Mouse (Mus musculus) mature B cell (primary cell): ENCODE measurements around the gene Dppa5a.
"Not testable (repeated sequence)": the region's sequence is repeated elsewhere in the genome, so short reads cannot be mapped to it uniquely, and the experiment has no call there.

ENCODE experiments used
- in situ Hi-C: fragments of 300-500 bp; cut with MboI; formaldehyde crosslinking; loops from 2 replicates; pipeline ENCODE4 v1.14.3; 2019

The Dppa5a gene

DNA sequence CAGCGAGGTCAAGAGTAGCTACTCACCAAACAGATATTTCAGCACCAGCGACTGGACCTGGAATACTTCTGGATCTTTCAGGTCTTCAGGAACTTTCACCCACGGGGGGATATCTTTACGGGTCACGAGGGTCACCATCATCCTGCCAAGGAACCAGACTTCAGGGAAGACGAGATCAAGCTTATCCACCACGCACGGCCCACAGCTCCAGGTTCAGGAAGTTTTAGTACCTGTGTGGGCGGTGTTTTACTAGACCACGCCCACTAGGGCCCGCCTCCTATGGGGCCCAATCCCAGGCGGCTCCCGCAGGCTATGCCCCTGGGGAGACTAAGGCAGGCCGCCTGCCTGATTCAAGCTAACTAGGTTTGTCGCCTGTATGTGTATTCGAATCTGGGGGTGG is at the start of gene Dppa5a:
Dppa5a (minus strand) TSS at position 219 of the 400 bp plus-strand sequence.
- in situ Hi-C loops: not testable (repeated sequence)

- in situ Hi-C loops: no loop called here
These were observed 33.6 kb upstream of the Dppa5a start for GRCm38 (mm10) chr9:78401596-78401995.

DNA sequence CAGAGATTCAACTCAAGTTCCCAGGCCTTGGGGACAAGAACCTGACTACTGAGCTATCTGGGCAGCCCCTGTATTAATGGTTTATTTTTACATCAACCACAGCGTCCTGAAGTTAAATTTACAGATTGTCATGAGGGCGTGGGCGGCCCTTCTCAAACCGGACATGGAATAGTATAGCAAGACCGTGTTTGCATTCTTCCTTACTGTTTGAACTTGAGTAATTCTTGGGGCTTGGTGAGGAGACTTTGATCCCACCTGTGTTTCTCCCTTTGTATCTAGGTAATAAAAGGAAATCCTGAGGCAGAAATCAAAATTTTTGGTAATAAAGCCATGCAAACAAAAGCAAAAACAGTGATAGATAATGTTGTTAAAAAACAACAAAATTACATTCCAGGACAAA is 32.6 kb upstream of the Dppa5a start:
- in situ Hi-C loops: no loop called here

GRCm38 (mm10) chr9:78396517-78396916 is 28.5 kb upstream of the Dppa5a start:
- in situ Hi-C loops: no loop called here

DNA sequence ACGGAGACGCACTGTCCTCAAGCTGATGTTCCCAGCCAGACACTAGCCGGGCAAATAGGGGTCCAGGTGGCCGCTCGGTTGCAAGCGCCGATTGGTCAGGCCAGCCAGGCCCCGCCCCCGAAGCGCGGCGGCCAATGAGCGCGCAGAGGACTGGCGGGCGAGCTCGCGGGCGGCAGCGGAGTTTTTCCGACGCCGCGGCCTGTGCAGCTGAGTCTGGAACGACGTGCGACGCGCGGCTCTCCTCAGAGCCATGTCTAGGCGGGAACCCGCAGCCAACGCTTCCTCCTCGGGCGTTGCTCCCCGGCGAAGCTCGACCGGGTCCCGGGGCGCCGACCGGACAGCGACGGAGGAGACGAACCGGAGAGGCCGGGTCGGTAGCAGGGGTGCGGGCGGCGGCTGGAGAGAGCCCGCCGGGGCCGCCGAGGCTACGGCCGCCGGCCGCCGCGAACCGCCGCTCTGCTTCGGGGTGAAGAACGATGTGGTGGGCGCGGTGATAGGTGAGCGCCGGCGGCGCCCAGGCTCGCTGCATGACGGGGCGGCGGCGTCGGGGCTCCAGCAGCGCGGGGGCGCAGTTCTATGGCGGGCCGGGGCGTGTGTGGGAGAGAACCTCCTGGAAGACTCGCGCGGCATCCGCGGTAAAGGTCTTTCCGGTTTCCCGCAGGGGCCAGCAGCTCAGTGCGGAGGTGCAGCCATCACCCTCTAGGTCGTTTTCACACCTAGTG is 27.8 kb upstream of the Dppa5a start, which contains the start of gene Ddx43:
Ddx43 (plus strand) TSS at position 148 of the 722 bp plus-strand sequence.
- in situ Hi-C loops: no loop called here

DNA sequence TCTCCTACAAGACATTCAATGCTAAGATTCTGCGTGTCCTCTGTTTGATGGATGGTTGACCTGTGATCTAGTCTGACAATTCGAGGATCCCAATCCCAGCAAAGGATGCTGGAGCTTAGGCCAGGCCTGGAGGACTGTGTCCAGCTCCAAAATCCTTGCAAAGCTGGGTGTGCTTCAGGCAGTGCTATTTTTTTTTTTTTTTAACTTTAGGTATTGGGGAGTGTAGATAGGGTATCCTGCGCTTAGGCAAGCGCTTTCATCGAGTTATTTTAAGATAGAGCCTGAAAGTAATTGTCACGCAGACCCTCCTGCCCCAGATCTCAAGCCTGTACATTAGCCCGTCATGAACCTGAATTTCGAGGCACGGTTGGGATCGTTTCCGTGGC is 27.3 kb upstream of the Dppa5a start:
- in situ Hi-C loops: no loop called here

DNA sequence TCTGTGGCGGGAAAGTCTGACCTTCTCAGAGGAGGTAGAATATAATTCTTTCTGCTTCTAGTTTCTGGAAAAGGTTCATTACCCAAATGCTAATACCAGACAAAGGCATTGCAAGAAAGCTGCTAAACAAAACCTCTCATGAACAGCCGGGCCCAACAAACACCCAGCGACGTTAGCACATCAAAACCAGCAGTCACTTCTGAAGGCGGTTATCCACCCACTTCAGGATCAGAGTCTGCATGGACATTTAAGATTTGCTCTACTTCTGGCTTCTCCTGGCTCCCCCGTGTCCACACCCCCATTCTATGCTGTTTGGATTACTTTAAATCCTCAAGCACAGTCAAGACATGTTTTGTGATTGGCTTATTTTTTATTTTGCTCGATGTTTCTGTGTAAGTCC is 26.6 kb upstream of the Dppa5a start:
- in situ Hi-C loops: no loop called here

- in situ Hi-C loops: no loop called here
These were observed 25.8 kb upstream of the Dppa5a start for GRCm38 (mm10) chr9:78393741-78394140.

DNA sequence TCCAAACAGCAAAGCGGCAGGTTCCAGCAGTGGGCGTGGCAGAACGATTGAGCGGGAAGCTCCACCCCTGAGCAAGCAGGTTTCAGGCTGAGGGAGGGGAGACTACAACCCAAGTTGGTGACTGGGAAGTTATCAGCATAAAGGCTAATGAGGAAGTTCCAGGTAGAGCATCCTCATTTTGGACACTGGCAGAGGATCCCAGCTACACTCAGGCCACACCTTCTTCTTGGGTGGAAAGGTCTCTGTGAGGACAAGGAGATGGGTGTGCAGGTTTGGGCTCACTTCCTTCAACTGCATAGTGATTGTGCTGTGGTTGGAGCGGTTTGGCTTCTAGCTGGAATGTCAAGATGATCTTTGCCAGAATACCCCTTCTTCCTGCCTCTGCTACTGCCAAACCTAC is 22.0 kb upstream of the Dppa5a start:
- in situ Hi-C loops: no loop called here

DNA sequence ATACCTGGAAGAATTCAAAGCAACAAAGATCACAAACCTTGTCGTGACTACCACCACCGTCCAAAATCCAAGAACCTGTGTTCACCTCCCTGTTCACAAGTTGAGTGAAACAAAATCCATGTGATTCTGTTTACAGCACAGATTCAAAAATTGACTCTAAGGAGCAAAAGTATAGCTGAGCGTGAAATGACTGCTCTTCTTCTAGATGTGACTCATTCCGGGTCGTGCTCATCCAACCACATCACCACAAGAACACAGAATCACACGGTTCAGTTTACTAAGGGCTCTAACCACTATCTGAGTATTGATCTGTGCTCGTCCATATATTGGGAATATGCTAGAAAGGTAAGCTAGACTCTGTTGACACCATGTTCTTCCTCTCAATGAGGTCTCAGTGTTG is 19.0 kb upstream of the Dppa5a start:
- in situ Hi-C loops: no loop called here

DNA sequence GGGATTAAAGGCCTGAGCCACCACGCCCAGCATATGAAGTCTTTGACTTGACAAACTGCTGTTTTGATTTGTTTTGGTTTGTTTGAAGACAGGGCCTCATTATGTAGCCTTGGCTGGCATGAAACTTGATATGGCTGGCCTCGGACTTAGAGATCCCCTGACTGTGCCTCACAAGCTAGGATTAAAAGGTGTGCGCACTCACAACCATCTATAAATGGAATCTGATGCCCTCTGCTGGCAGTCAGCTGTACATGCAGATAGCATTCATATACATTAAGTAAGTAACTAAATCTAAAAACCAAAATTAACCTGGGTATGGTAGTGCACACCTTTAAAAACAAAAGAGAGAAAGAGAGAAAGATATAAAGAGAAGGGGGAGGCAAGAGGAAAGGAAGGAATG is 17.9 kb upstream of the Dppa5a start:
- in situ Hi-C loops: no loop called here

DNA sequence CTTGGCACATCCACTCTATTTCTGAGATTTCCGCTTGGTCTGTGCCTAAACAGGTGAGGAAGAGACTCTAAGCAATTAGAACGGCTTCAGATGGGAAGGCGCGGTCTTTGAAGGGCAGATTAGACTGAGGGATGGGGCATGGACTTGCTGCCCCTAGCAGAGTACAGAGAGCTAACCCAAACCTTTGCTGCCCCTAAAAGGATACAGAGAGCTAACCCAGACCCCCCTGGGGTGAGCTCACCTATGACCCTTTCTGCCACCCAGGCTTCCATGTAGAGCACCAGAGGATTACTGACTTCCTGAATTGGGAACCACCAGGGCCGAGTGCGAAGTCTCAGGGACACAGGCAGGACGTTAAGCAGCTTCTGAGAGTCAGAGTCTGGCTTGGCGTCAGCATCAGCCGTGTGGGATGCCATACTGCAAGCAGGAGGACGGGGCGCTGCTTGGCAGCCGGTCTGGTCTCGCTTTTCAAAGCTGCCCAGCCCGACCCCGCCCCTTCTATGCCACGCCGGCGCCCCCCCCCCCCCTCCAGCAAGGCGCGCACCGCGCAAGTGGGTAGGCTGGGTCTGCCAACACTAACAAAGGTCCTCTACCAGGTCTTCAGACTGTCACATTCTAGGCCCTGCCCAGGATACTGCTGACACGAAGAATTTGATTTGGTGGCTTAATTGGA is 10.3 kb upstream of the Dppa5a start, which contains the start of gene Ooep:
Ooep (minus strand) TSS at position 613 of the 673 bp plus-strand sequence.
- in situ Hi-C loops: no loop called here

DNA sequence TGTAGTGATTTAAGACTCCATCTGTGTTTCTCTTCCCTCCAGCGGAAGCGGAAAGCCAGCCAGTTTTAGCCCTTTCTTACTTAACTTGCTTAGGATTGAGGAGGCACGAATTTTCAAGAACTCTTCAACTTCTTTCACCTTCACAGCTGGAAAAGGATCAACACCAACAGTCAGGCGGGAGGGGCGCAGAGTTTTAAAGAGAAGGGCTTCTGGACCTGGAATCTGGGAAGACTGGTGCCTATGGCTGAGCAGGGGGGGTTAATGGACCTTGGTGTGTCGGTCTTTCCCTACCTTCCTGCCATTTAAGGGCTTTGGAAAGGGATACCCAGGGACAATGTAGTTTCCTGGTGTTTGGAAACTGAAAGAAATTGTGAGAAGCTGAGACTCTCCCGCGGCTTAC is 9.6 kb upstream of the Dppa5a start:
- in situ Hi-C loops: no loop called here

- in situ Hi-C loops: no loop called here
These were observed 7.5 kb upstream of the Dppa5a start for GRCm38 (mm10) chr9:78375486-78375885.

DNA sequence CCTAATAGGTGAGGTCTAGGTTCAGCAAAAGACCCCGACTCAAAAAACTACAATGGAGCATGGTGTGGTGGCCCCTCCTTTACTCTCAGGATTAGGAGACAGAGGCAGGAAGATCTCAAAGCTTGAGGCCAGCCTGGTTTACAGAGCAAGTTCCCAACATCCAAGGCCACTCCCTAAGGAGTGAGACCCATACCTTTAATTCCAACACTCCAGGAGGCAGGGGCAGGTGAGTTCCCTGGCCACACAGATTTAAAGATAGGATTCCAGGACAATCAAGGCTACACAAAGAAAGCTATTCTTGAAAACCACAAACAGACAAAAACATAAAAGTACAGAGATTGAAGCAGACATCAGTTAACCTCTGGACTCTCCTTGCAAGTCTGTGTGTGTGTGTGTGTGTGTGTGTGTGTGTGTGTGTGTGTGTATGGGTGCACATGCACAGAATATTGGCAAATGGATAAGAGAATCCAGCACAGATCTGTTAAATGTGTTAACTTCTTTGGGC is 7.0 kb upstream of the Dppa5a start:
- in situ Hi-C loops: no loop called here

DNA sequence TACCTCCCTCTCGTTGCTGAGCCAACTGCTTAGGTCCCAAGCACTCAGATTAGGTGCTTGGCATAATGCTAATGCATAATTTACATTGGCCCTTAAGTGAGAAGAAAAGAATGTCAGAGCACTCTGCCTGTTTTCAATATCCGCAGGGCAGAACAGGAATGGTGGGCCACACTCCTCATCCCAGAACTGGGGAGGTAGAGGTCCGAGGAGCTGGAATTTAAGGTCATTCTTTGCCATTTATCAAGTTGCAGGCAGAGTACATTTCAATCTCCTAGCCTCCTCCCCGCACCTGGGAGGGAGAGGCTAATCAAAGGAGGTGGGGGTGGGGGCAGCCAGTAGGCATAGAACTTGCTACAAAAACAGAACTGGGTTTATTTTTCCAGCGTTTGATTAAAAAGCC is 6.4 kb upstream of the Dppa5a start:
- in situ Hi-C loops: no loop called here

- in situ Hi-C loops: no loop called here
These were observed 5.0 kb upstream of the Dppa5a start for GRCm38 (mm10) chr9:78372827-78373504.

GRCm38 (mm10) chr9:78371441-78371840 is 3.5 kb upstream of the Dppa5a start:
- in situ Hi-C loops: no loop called here

DNA sequence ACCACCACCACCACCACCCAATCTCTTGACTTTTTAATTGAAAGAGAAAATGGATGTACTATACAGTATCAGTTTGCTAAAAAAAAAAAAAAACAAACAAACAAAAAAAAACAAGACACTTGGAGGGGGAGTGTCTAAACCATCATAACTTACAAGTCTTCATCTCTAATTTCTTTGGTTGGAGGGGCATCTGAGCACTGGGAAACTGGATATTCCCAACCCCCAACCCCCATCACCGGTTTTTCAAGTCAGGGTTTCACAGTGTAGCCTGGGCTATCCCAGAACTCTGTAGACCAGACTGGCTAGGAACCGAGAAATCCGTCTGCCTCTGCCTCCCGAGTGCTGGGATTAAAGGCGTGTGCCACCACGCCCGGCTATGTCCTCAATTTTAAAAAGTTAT is 1.8 kb upstream of the Dppa5a start:
- in situ Hi-C loops: no loop called here

GRCm38 (mm10) chr9:78369349-78369748 is 1.4 kb upstream of the Dppa5a start:
- in situ Hi-C loops: no loop called here

- in situ Hi-C loops: no loop called here
These were observed 805 bp upstream of the Dppa5a start for GRCm38 (mm10) chr9:78368671-78369293.

DNA sequence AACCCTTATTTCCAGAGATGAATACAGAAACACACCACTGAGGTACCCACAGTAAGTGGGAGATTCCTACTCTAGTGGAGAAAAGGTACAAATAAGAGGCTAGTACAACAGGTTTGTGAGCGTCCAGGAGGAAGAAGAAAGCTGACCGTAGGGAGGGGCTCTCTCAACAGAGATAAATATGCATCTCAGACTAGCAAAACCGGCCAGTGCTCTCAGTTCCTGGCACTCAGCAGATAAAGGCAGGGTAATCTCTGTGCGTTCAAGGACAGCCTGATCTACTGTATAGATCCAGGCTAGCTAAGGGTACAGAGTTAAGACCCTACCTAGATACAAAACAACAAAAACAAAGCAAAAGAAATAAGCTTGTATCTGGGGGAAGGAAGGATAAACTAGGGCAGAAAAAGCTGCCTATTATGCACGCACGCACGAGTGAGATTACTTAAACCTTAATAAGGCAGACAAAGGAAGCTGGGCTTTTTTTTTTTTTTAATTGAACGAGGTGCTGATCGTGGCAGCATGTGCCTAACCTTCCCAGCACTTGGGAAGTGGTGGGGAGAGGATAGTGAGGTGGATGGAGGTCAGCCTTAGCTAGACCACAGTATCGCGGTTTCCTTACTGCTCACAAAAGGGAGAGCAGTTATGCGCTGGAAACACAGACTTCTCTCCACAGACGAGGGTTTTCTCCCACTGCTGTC is 2.0 kb downstream of the Dppa5a start:
- in situ Hi-C loops: no loop called here
